Mouse (Mus musculus) small intestine, adult 10 weeks (tissue): ENCODE data around the gene Rasgrp1. TPM values are rescaled to one million over a fixed set of nuclear protein-coding genes. Genes with fewer than 3 reads are reported as not detected.

Experiments used
- polyA plus RNA-seq: library from polyadenylated mRNA; stranded (reverse); fragments of 350-450 nt; fragmentation: Illumina TruSeq; extraction: RNeasy Lipid Tissue Mini Kit (QIAGEN cat#74804); gene quantifications from one replicate; pipeline ENCODE4 v1.2.3, GENCODE M21; 2014; ENCODE audit warnings: low replicate concordance

Gene Rasgrp1
- 7.4 TPM for polyA plus RNA-seq

GRCm38 (mm10) chr2:117342547-117343239 is at the start of gene Rasgrp1:
TSS of gene Rasgrp1 (minus strand) at chr2:117343001.

GRCm38 (mm10) chr2:117249255-117250000 is 93.4 kb downstream of the Rasgrp1 start, which contains the start of gene Fam98b:
TSS of gene Fam98b (plus strand) at chr2:117249739.

Other genes starting within 250 kb of the Rasgrp1 start
- 29.4 TPM for gene Spred1, start 221.6 kb downstream of the Rasgrp1 start, polyA plus RNA-seq
- gene Fam98b, start 93.3 kb downstream of the Rasgrp1 start, polyA plus RNA-seq: 49.5 TPM